Mouse (Mus musculus): ENCODE data around the gene Nxph2.
"Not testable (repeated sequence)": the region's sequence is repeated elsewhere in the genome, so short reads cannot be mapped to it uniquely, and the experiment has no call there.

The Nxph2 gene

GRCm38 (mm10) chr2:23320746-23321585, at the start of gene Nxph2:
TSS of gene Nxph2 (plus strand) at chr2:23321246.
- DNase-seq = no peak

- DNase-seq = not testable (repeated sequence)
These were observed 30.1 kb upstream of the Nxph2 start for GRCm38 (mm10) chr2:23290991-23291390.

GRCm38 (mm10) chr2:23314869-23315268, 6.2 kb upstream of the Nxph2 start:
- no peak for DNase-seq

Data from kidney, adult 8-10 months (tissue).